Mouse (Mus musculus): ENCODE measurements around the gene Atpaf2. TPM values are rescaled to one million over a fixed set of nuclear protein-coding genes. Genes with fewer than 3 reads are reported as not detected.

The Atpaf2 gene
- polyA plus RNA-seq, 1 experiment from 2014 or later, result 40.1 TPM

DNA sequence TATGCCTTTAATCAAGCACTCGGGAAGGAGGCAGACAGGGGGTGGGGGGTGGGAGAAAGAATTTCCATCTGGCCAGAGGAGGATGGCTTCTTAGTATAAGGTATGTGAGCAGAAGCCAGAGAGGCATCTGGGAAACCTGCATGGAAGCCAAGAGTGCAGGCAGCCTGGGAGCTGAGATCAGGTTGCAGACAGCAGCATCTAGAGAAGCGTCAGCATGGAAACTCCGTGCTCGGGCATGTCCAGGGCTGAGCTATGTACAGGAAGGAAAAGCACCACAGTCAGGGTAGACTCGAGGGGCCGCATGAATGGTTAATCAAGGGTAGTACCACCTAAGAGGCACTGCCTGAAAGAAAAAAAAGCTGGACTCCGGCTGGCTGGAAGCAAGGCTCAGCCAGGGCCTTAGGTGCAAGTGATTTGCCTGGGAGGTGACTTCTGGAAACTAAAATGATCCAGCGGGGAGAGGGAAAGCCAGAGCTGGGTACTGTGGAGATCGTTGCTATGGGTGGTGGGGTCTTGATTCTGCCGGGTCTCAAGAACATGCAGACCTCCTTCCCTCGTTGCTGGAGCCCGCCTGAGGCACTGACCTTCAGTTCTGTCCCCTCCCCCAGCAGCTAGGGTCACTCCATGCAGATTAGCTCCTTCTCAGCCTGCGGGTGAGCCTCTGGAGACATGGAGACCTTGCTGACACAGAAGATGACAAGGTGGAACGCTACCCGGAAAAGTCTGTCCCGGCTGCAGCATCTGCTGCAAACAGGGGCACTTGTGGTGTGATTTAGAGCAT, 51.8 kb downstream of the Atpaf2 start:
- H3K9ac ChIP-seq (ENCODE audit: low read length), result no peak overlapping the region
- DNase-seq (ENCODE audit: low spot score), result no peak
- no peak for ATAC-seq (replicated peaks; ENCODE audit: low FRiP score)

DNA sequence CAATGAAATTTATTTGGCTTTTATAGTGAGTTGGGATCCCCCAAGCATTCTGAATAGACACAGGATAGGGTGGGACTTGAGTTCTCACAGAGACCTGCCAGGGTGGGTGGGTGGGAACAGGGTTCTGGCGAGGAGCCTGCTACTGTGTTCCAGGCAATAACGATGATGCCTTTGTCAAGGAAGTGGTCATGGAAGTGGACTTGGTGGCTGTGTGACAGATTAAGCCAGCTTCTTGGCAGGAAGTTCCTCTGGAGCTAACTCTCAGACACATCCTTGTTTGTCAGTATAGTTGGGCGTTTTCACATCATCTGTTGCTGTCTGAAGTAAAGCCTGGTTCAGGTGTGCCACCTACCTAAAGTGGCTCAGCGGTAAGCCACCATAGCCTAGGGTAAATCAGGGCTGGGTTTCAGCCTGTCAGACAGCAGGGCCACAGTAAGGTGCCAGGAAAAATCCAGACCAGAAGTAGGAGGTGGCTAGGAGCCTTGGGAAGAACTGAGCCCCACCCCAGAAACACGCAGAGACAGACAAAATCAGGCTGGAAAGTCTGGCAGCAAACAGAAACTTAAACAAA, 57.5 kb downstream of the Atpaf2 start:
- Histone ChIP-seq H3K4me1 (replicated peaks; ENCODE audit: control insufficient read depth, insufficient read depth, low read length) (no peaks in the 10 kb centered on the region), H3K9ac (ENCODE audit: low read length) (no peak overlapping the region), H3K27me3 (ENCODE audit: control insufficient read depth, insufficient read depth, low read length) (no peaks in the 10 kb centered on the region), H3K4me2 (ENCODE audit: low read depth, low read length, severe bottlenecking) (no peak overlapping the region), H3K27ac (ENCODE audit: low read depth, low read length) (no peak overlapping the region), H3K9me3 (ENCODE audit: control insufficient read depth, low read length) (no peaks in the 10 kb centered on the region), H3K36me3 (ENCODE audit: control insufficient read depth, insufficient read depth, low read length) (no peaks in the 10 kb centered on the region), H3K4me3 (ENCODE audit: low read depth, low read length) (no peak overlapping the region)
- DNase-seq (ENCODE audit: low spot score) (no peak), ATAC-seq (replicated peaks; ENCODE audit: low FRiP score) (no peak)
- 80% methylated on average over 5 of the region's 5 CpGs for WGBS

More for the DNA sequence above, 51.8 kb downstream of the Atpaf2 start:
- WGBS, result 44% methylated on average over 16 of the region's 16 CpGs
- Histone ChIP-seq H3K36me3 (ENCODE audit: control insufficient read depth, insufficient read depth, low read length) (no peaks in the 10 kb centered on the region), H3K4me1 (replicated peaks; ENCODE audit: control insufficient read depth, insufficient read depth, low read length) (no peaks in the 10 kb centered on the region), H3K4me2 (ENCODE audit: low read depth, low read length, severe bottlenecking) (no peak overlapping the region), H3K27me3 (ENCODE audit: control insufficient read depth, insufficient read depth, low read length) (no peaks in the 10 kb centered on the region), H3K4me3 (ENCODE audit: low read depth, low read length) (no peak overlapping the region), H3K9me3 (ENCODE audit: control insufficient read depth, low read length) (no peaks in the 10 kb centered on the region), H3K27ac (ENCODE audit: low read depth, low read length) (no peak overlapping the region)

DNA sequence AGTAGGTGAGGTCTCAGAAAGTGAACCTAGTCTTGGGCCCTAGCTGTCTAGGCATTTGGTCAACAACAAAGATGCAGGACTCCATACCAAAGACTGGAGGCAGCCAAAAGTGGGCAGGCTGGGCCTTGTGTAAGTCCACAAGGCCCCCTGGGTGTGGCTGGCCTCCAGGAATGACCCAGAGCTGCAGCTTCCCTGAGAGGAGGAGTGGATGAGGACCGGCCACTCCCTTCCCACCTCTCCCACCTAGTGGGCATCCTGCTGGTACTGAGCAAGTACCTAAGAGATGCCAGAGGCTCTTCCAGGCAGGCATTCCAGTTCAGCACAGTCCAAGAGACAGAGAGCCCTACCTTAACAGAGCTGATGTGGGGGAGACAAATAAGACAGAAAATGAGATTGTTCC, 58.3 kb downstream of the Atpaf2 start:
- Histone ChIP-seq H3K9me3 (ENCODE audit: control insufficient read depth, low read length) (no peaks in the 10 kb centered on the region), H3K27ac (ENCODE audit: low read depth, low read length) (no peak overlapping the region), H3K4me2 (ENCODE audit: low read depth, low read length, severe bottlenecking) (no peak overlapping the region), H3K4me1 (replicated peaks; ENCODE audit: control insufficient read depth, insufficient read depth, low read length) (no peaks in the 10 kb centered on the region), H3K36me3 (ENCODE audit: control insufficient read depth, insufficient read depth, low read length) (no peaks in the 10 kb centered on the region), H3K27me3 (ENCODE audit: control insufficient read depth, insufficient read depth, low read length) (no peaks in the 10 kb centered on the region), H3K9ac (ENCODE audit: low read length) (no peak overlapping the region), H3K4me3 (ENCODE audit: low read depth, low read length) (no peak overlapping the region)
- no peak for DNase-seq (ENCODE audit: low spot score)
- ATAC-seq (replicated peaks; ENCODE audit: low FRiP score), result no peak
- 72% methylated on average over 1 of the region's 1 CpGs for WGBS

DNA sequence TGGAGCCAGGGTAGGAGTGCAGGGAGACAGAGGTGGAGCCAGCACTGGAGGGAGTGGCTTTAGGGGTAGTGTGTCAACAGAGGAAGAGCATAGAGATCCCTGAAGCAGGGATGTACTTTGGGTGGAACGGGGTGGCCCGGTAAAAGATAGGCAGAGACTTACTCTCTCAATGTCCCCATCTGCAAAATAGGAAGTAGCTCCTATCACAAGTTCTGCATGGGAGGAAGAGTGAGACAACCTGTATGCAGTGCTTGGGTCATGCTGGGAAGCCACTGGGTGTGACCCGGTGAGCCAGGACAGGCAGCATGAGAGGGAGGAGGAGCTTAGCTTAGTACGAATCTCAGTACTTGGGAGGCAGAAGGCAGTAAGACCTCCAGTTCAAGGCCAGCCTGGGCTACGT, 59.1 kb downstream of the Atpaf2 start:
- no peaks in the 10 kb centered on the region for H3K36me3 ChIP-seq (ENCODE audit: control insufficient read depth, insufficient read depth, low read length)
- H3K9ac ChIP-seq (ENCODE audit: low read length), result no peak overlapping the region
- 69% methylated on average over 5 of the region's 5 CpGs for WGBS
- DNase-seq (ENCODE audit: low spot score), result no peak
- no peak overlapping the region for H3K27ac ChIP-seq (ENCODE audit: low read depth, low read length)
- H3K4me2 ChIP-seq (ENCODE audit: low read depth, low read length, severe bottlenecking), result no peak overlapping the region
- ATAC-seq (replicated peaks; ENCODE audit: low FRiP score), result no peak
- no peaks in the 10 kb centered on the region for H3K4me1 ChIP-seq (replicated peaks; ENCODE audit: control insufficient read depth, insufficient read depth, low read length)
- no peaks in the 10 kb centered on the region for H3K27me3 ChIP-seq (ENCODE audit: control insufficient read depth, insufficient read depth, low read length)
- no peak overlapping the region for H3K4me3 ChIP-seq (ENCODE audit: low read depth, low read length)
- no peaks in the 10 kb centered on the region for H3K9me3 ChIP-seq (ENCODE audit: control insufficient read depth, low read length)

DNA sequence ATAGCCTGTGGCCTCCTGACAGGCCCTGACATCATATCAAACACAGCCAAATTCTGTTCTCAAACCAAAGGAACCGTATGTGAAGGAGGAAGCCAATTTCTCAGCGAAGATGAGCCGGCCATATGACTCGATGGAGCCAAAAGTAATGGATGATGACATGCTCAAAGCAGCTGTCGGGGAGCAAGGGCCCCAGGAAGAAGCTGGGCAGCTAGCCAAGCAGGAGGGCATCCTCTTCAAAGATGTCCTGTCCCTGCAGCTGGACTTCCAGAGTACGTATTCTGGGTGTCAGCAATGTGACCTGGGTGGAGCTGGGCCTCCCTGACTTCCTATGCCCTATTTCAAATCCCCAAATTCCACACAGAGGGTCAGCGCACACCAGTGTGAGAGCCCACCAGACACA, 59.7 kb downstream of the Atpaf2 start:
- Histone ChIP-seq H3K4me1 (replicated peaks; ENCODE audit: control insufficient read depth, insufficient read depth, low read length) (no peaks in the 10 kb centered on the region), H3K4me2 (ENCODE audit: low read depth, low read length, severe bottlenecking) (no peak overlapping the region), H3K27me3 (ENCODE audit: control insufficient read depth, insufficient read depth, low read length) (no peaks in the 10 kb centered on the region), H3K27ac (ENCODE audit: low read depth, low read length) (no peak overlapping the region), H3K4me3 (ENCODE audit: low read depth, low read length) (no peak overlapping the region), H3K36me3 (ENCODE audit: control insufficient read depth, insufficient read depth, low read length) (no peaks in the 10 kb centered on the region), H3K9me3 (ENCODE audit: control insufficient read depth, low read length) (no peaks in the 10 kb centered on the region), H3K9ac (ENCODE audit: low read length) (no peak overlapping the region)
- DNase-seq (ENCODE audit: low spot score) (no peak), ATAC-seq (replicated peaks; ENCODE audit: low FRiP score) (no peak)
- WGBS, result 94% methylated on average over 7 of the region's 7 CpGs

DNA sequence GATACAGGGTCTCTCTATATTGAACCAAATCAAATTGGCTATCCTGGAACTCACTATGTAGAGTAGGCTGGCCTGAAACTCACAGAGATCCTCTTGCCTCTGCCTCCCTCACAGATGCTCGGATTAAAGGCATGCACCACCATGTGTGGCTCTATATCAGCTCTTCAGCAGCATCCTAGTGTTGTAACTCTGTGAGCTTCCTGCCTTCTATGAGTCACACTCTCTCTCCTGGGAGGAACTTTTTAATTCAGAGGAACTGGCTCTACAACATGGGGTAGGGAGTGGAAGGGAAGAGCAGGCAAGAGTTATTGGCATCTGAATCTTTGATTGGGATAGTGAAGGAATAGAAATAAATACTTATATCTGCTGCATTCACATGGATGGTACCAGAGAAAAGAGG, 61.1 kb downstream of the Atpaf2 start:
- ATAC-seq (replicated peaks; ENCODE audit: low FRiP score), result no peak
- DNase-seq (ENCODE audit: low spot score), result no peak
- no peak overlapping the region for H3K4me2 ChIP-seq (ENCODE audit: low read depth, low read length, severe bottlenecking)
- H3K27me3 ChIP-seq (ENCODE audit: control insufficient read depth, insufficient read depth, low read length), result no peaks in the 10 kb centered on the region
- no peak overlapping the region for H3K9ac ChIP-seq (ENCODE audit: low read length)
- 56% methylated on average over 1 of the region's 1 CpGs for WGBS
- H3K4me3 ChIP-seq (ENCODE audit: low read depth, low read length), result no peak overlapping the region
- H3K27ac ChIP-seq (ENCODE audit: low read depth, low read length), result no peak overlapping the region
- H3K9me3 ChIP-seq (ENCODE audit: control insufficient read depth, low read length), result no peaks in the 10 kb centered on the region
- no peaks in the 10 kb centered on the region for H3K4me1 ChIP-seq (replicated peaks; ENCODE audit: control insufficient read depth, insufficient read depth, low read length)
- no peaks in the 10 kb centered on the region for H3K36me3 ChIP-seq (ENCODE audit: control insufficient read depth, insufficient read depth, low read length)

DNA sequence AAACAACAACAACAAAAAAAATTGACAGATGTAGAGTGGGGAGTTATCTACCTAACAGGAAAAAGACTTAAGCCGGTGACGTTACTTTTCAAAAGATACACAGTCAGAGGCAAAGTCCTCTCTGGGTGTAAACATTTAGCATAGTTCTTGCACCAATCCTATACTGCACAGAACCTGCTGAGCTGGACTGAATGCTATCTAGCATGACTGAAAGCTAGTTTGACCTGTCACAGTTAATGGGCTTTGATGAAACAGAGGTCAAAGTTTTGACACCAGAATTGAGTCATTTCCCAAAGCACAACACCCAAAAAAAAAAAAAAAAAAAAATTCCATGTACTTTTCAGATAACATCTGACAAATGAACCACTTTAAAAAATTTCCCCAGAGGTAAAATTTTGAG, 62.3 kb downstream of the Atpaf2 start:
- ATAC-seq (replicated peaks; ENCODE audit: low FRiP score) (no peak), DNase-seq (ENCODE audit: low spot score) (no peak)
- Histone ChIP-seq H3K36me3 (ENCODE audit: control insufficient read depth, insufficient read depth, low read length) (no peaks in the 10 kb centered on the region), H3K4me3 (ENCODE audit: low read depth, low read length) (no peak overlapping the region), H3K27me3 (ENCODE audit: control insufficient read depth, insufficient read depth, low read length) (no peaks in the 10 kb centered on the region), H3K9ac (ENCODE audit: low read length) (no peak overlapping the region), H3K9me3 (ENCODE audit: control insufficient read depth, low read length) (no peaks in the 10 kb centered on the region), H3K4me2 (ENCODE audit: low read depth, low read length, severe bottlenecking) (no peak overlapping the region), H3K4me1 (replicated peaks; ENCODE audit: control insufficient read depth, insufficient read depth, low read length) (no peaks in the 10 kb centered on the region; the same call in 1 of the 2 replicates), H3K27ac (ENCODE audit: low read depth, low read length) (no peak overlapping the region)
- WGBS, result 96% methylated on average over 2 of the region's 2 CpGs

DNA sequence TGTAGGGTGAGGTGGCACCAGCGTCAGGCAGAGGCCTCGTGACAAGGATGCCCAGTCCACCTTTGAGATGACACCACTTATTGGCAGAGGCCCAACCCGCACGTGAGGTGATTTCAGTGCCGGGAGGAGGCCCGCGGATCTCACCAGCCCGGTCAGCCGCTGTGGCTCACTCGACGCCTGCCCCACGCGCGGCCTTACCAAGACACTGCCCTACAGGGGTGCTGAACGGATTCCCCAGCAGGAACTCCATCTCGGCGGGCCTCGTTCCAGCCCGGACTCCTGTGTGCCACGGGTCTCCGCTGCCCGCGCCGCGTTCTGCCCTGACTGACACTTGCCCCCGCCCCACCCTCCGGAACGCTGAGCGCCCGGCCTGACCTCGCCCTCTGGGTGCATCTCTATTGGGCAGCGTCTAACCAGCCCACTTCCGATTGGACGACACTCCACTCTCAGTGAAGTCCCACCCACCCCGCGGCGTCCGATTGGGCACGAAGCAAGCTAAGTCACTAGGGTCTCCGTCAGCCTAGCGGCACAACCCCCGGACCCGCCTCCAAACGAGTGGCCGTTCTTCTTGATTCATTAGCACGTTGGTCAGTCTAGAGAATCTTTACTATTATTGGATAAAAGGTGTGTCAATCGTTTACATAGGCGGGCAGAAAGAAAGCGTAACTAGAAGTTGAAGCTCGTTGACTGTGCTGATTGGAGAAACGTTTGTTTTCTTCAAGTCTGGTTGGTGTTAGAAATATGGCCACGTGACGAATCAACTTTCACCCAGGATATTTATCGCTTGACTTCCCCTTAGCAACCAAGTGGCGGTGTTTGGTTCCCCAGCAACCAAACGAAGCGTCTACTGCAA, 65.5 kb downstream of the Atpaf2 start, which contains the start of the genes Tom1l2 and Drc3:
Tom1l2 (minus strand) TSS at position 347 of the 853 bp plus-strand sequence.
Drc3 (plus strand) TSS at position 771 of the 853 bp plus-strand sequence.
- WGBS, result under 1% methylated on average over 57 of the region's 57 CpGs
- no peak within 1 kb of the TSS for H3K27ac ChIP-seq (ENCODE audit: low read depth, low read length)
- H3K4me3 ChIP-seq (ENCODE audit: low read depth, low read length), result peak within 1 kb of the TSS; percentile 60
- H3K4me1 ChIP-seq (replicated peaks; ENCODE audit: control insufficient read depth, insufficient read depth, low read length), result no peaks in the 10 kb centered on the region; the same call in 1 of the 2 replicates
- DNase-seq (ENCODE audit: low spot score), result peak; percentile 99
- peak within 1 kb of the TSS; percentile 86 for H3K4me2 ChIP-seq (ENCODE audit: low read depth, low read length, severe bottlenecking)
- peak; percentile 100 for ATAC-seq (replicated peaks; ENCODE audit: low FRiP score)
- no peaks in the 10 kb centered on the region for H3K9me3 ChIP-seq (ENCODE audit: control insufficient read depth, low read length)
- H3K9ac ChIP-seq (ENCODE audit: low read length), result peak within 1 kb of the TSS; percentile 61
- no peaks in the 10 kb centered on the region for H3K36me3 ChIP-seq (ENCODE audit: control insufficient read depth, insufficient read depth, low read length)
- H3K27me3 ChIP-seq (ENCODE audit: control insufficient read depth, insufficient read depth, low read length), result no peaks in the 10 kb centered on the region
